In genomic region chr6:5017945-5018511, GRCm38 (mm10) we compare ENCODE assay signal across 26 mouse cellular contexts.
A peak's percentile ranks its signal among the peaks of the same experiment; 100 is the strongest.
DNase-seq lines count a peak whose midpoint lies in the region; ATAC-seq and TF ChIP-seq lines count a peak whose summit lies in the region.
"Had no signal": no experiment of that assay in that cellular context is flagged by ENCODE, and none has a peak within 500 bp of the region (broad histone marks: within the 10 kb centered on the region; RNA-seq: fewer than 3 reads in every experiment).

No protein-coding gene starts in this region.

- ATAC-seq in kidney, embryonic 14.5 days (ENCODE audit: low FRiP score, low TSS enrichment), result peak; percentile 76
- no peak; the same call in 1 of the 2 replicates for ATAC-seq in lung, embryonic 14.5 days (ENCODE audit: insufficient read depth)
- ATAC-seq: forebrain, embryonic 14.5 days; inflammation-experienced regulatory T-cells, adult 6 months had no signal

- no peak overlapping the region for H3K4me3 ChIP-seq in kidney, embryonic 14.5 days (ENCODE audit: low read length)
- H3K4me3 ChIP-seq in lung, embryonic 14.5 days (ENCODE audit: low read depth, low read length), result no peak overlapping the region
- H3K4me3 ChIP-seq: embryonic facial prominence, embryonic 13.5 days; erythroblast, embryonic 14.5 days; hindbrain, embryonic 13.5 days; liver, embryonic 15.5 days; midbrain, embryonic 10.5 days had no signal

- TF ChIP-seq CTCF in lung, embryonic 14.5 days (IDR thresholded peaks at IDR 0.05; ENCODE audit: low read depth), result no peak

- peaks cover 24% of the 10 kb centered on the region for H3K4me1 ChIP-seq in kidney, embryonic 14.5 days (ENCODE audit: control insufficient read depth, insufficient read depth, low read length)
- H3K4me1 ChIP-seq in lung, embryonic 14.5 days (ENCODE audit: insufficient read depth), result no peaks in the 10 kb centered on the region
- H3K4me1 ChIP-seq: embryonic facial prominence, embryonic 13.5 days; hindbrain, embryonic 13.5 days; liver, embryonic 15.5 days had no signal

- DNase-seq in embryo, embryonic 10 days (ENCODE audit: low spot score), result peak; percentile 68
- no peak for DNase-seq in embryo, embryonic 11 days
- no peak for DNase-seq in kidney, adult 11 months
- peak; percentile 41 for DNase-seq in lung, embryonic 14.5 days
- DNase-seq in lung, postnatal 4 days, result no peak
- DNase-seq in right cerebral cortex, postnatal 10 days (ENCODE audit: low spot score in 2 of 2), result no peak
- DNase-seq in yolk sac, embryonic 10.5 days (ENCODE audit: low spot score), result no peak
- DNase-seq: adrenal gland, postnatal 36 days; cerebellum, adult 9-10 months; gastrocnemius, postnatal 10 days; kidney, postnatal 4 days; layer of hippocampus, adult 9-11 months; liver; right cerebral cortex, postnatal 14 days; thymus, adult 2 months; thymus, postnatal 4 days had no signal

- H3K9me3 ChIP-seq in kidney, embryonic 14.5 days (ENCODE audit: control insufficient read depth, low read length), result no peaks in the 10 kb centered on the region
- no peaks in the 10 kb centered on the region for H3K9me3 ChIP-seq in lung, embryonic 14.5 days (ENCODE audit: low read depth, low read length)
- H3K9me3 ChIP-seq: embryonic facial prominence, embryonic 13.5 days; hindbrain, embryonic 13.5 days; liver, embryonic 15.5 days; midbrain, embryonic 10.5 days had no signal

- no peaks in the 10 kb centered on the region for H3K36me3 ChIP-seq in kidney, embryonic 14.5 days (ENCODE audit: control insufficient read depth, insufficient read depth, low read length)
- H3K36me3 ChIP-seq in lung, embryonic 14.5 days (ENCODE audit: insufficient read depth), result no peaks in the 10 kb centered on the region
- H3K36me3 ChIP-seq: embryonic facial prominence, embryonic 13.5 days; hindbrain, embryonic 13.5 days; liver, embryonic 15.5 days; midbrain, embryonic 10.5 days had no signal

- no peaks in the 10 kb centered on the region for H3K27me3 ChIP-seq in kidney, embryonic 14.5 days (ENCODE audit: control insufficient read depth, insufficient read depth, low read length)
- no peaks in the 10 kb centered on the region for H3K27me3 ChIP-seq in lung, embryonic 14.5 days (ENCODE audit: insufficient read depth, low read length)
- H3K27me3 ChIP-seq: embryonic facial prominence, embryonic 13.5 days; hindbrain, embryonic 13.5 days; liver, embryonic 15.5 days had no signal

- H3K4me2 ChIP-seq in kidney, embryonic 14.5 days (replicated peaks; ENCODE audit: low read depth, low read length), result no peak overlapping the region
- H3K4me2 ChIP-seq in lung, embryonic 14.5 days, result no peak overlapping the region
- H3K4me2 ChIP-seq: embryonic facial prominence, embryonic 13.5 days; hindbrain, embryonic 13.5 days; liver, embryonic 15.5 days had no signal

- H3K27ac ChIP-seq in kidney, embryonic 14.5 days (ENCODE audit: low read depth, low read length), result peak overlapping the region; percentile 48; the same call in 1 of the 2 replicates
- H3K27ac ChIP-seq in lung, embryonic 14.5 days (ENCODE audit: low read depth), result no peak overlapping the region
- H3K27ac ChIP-seq: embryonic facial prominence, embryonic 13.5 days; hindbrain, embryonic 13.5 days; liver, embryonic 15.5 days; macrophage; stomach, postnatal 0 days had no signal

- H3K9ac ChIP-seq in kidney, embryonic 14.5 days (ENCODE audit: low read depth, low read length), result no peak overlapping the region
- no peak overlapping the region for H3K9ac ChIP-seq in lung, embryonic 14.5 days
- H3K9ac ChIP-seq: embryonic facial prominence, embryonic 13.5 days; hindbrain, embryonic 13.5 days; liver, embryonic 15.5 days had no signal

- WGBS in kidney, embryonic 14.5 days, result 29% methylated on average over 6 of the region's 6 CpGs
- 64% methylated on average over 6 of the region's 6 CpGs for WGBS in lung, embryonic 14.5 days

Comparison
In these comparisons a context has a peak if more than half of its experiments do, and no peak if none do; other contexts are left out.
1. DNase-seq: peak in embryo, embryonic 10 days (single experiment) and lung, embryonic 14.5 days (single experiment); none in embryo, embryonic 11 days (single experiment), kidney, adult 11 months (single experiment), lung, postnatal 4 days (0 of 2), right cerebral cortex, postnatal 10 days (0 of 2) and yolk sac, embryonic 10.5 days (single experiment).